Mouse (Mus musculus): ENCODE data around the gene Eva1c. TPM values are rescaled to one million over a fixed set of nuclear protein-coding genes. Genes with fewer than 3 reads are reported as not detected.
A peak's percentile ranks its signal among the peaks of the same experiment; 100 is the strongest.

The Eva1c gene
- total RNA-seq, 2 experiments from 2014 or later: not detected

DNA sequence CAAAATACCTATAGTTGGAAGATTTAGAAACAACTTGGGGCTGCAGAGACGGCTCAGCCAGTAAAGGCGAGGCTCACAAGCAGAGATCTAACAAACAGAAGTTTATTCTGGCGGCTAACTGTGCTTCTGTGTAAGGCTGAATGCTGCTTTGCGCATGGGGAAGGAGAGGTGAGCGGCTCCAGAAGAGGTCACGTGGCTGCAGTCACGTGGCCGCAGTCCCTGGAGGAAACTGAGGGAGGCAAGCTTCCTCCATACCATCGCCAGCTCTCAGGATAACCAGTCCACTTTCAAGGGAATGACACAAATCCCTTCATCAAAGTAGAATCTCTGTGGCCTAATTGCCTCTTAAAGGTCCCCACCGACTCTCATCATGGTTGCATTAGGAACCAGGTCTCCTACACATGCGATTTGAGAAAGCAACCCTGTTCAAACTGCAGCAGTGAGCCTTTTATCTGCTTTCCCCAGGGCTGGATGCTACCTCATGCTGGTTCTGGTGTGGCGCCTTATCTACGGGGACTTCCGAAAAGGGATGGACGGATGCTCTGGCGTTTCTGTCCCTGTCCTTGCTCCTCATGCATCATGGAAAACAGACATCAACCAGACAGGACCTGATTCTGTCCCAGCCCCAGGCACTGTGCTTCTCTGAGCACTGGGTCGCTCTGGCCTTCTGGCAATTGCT lies 84.5 kb downstream of the Eva1c start:
- no peak for ATAC-seq (ENCODE audit: poor library complexity, severe bottlenecking)

- ATAC-seq (ENCODE audit: poor library complexity, severe bottlenecking): no peak
Measured at GRCm38 (mm10) chr16:90911766-90912165, 85.2 kb downstream of the Eva1c start.

- ATAC-seq (ENCODE audit: poor library complexity, severe bottlenecking): no peak
Measured at GRCm38 (mm10) chr16:90916040-90916481, 89.5 kb downstream of the Eva1c start.

GRCm38 (mm10) chr16:90917156-90917555 lies 90.6 kb downstream of the Eva1c start:
- ATAC-seq (ENCODE audit: poor library complexity, severe bottlenecking): no peak

GRCm38 (mm10) chr16:90921471-90922159 lies 95.1 kb downstream of the Eva1c start:
- ATAC-seq (ENCODE audit: poor library complexity, severe bottlenecking): no peak

DNA sequence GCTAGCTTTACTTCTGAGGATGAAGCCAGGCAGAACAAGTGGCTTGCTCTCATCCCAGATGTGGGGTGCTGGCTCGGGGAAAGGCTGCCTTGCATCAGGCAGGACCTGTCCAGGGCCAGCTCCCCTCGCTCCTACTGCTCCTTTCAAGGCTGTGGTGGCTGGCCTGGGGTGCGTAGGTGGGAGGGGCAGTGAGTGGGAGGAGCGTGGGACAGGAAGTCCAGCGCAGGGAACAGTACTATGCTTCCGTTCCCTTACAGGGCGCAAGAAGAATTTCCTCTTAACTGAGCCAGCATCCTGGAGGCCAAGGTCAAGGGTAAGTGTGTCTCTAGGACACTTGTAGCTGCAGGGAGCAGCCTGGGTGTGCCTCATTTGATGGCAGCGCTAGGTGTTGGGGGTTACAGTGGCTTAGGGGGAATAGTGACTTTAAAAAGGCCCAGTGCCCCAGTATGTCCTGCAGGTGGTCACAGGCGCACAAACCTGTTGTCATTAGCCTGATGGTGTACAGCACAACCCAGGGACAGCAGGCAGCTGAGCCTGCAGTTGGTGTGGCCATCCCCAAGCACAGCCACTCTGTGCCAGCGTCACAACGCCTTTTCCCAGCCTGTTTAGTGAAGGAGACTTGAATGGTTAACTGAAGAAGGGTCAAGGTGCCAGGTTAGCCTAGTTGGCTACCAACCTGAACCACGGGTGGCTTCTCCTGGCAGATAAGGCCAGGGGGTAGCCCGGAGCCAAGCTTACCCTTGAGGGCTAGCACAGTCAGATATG lies 98.3 kb downstream of the Eva1c start:
- ATAC-seq (ENCODE audit: poor library complexity, severe bottlenecking): 0 out of 2 replicates have a peak, but pooled peaks have one; percentile 27

GRCm38 (mm10) chr16:90925461-90925860 lies 98.9 kb downstream of the Eva1c start:
- peak; percentile 52; the same call in 1 of the 2 replicates for ATAC-seq (ENCODE audit: poor library complexity, severe bottlenecking)

GRCm38 (mm10) chr16:90927446-90927845 lies 100.9 kb downstream of the Eva1c start:
- ATAC-seq (ENCODE audit: poor library complexity, severe bottlenecking): no peak

- no peak for ATAC-seq (ENCODE audit: poor library complexity, severe bottlenecking)
Measured at GRCm38 (mm10) chr16:90933534-90934176, 107.1 kb downstream of the Eva1c start.

DNA sequence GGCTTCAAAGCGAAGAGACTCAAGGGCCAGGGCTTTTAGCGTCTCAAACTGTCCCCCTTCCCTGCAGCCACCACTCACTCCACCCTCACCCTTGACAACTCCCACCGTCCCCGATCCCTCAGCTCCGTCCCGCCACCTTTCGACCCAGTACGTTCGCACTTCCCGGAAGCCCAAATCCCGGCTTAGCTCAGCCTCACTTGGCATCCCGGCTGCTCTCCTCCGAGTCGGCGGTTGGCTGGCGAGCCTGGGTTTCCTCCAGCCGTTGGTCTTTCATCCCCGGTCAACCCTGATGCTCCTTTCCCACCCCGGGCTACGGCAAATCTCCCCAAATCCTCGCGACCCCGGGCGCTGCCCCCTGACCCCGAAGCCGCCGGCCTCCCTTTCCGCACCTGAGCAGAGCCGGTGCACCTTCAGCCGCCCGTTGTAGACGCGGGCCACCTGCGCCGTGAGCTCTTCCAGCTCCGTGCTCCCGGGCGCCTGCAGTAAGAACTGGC lies 107.7 kb downstream of the Eva1c start:
- peak; percentile 19 for ATAC-seq (ENCODE audit: poor library complexity, severe bottlenecking)

- peak; percentile 97 for ATAC-seq (ENCODE audit: poor library complexity, severe bottlenecking)
Measured at GRCm38 (mm10) chr16:90934687-90935328, 108.3 kb downstream of the Eva1c start, which contains the start of gene Cfap298. Gene Cfap298 (minus strand): TSS chr16:90935114.

- no peak for ATAC-seq (ENCODE audit: poor library complexity, severe bottlenecking)
Measured at GRCm38 (mm10) chr16:90941246-90941645, 114.7 kb downstream of the Eva1c start.

GRCm38 (mm10) chr16:90946977-90947376 lies 120.5 kb downstream of the Eva1c start:
- no peak for ATAC-seq (ENCODE audit: poor library complexity, severe bottlenecking)

DNA sequence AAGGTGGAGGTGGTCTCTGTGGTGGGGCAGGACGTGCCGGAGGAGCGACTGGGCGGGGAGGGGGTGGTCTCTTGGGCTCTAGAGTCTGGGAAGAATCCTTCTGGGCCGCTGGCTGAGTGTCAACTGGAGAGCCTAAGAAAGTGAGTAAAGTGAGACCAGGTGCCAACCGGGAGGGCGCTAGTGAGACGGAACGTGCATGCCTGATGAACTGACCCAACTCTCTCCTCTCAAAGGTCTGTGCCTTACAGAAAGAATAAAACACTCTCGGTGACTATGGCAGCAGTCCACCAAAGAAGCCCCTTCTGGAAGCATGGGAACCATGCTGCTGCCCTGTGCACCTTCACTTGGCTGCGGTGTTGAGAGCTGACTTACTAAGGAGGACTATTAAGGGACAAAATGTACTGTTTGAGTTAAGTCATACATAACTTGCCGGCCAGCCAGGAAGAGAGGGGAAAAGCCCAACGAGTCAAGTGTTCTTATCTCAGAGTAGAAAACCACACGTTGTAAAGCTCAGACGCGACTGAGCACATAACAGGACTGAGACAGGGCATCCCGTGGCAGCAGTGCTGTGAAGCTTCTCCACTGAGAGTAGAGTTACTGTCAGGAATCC lies 123.9 kb downstream of the Eva1c start:
- no peak for ATAC-seq (ENCODE audit: poor library complexity, severe bottlenecking)

DNA sequence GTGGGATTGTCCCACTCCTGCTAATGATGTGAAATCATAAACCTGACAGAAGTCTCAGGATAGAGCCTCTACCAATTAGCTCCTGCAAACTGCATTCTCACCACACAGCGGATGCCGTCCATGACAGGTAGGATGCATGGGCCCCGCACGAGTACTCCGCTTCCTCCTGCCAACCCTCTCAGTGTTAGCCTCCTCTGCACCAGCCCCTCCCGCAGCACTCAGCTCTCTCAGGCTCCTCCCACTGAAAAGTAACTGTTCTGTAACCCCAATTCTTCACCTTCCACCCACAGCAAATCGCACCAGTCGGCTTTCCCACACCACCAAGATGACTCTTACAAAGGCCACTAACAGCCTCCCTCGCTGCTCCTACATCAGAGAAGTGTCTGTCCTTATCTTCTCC lies 126.6 kb downstream of the Eva1c start:
- ATAC-seq (ENCODE audit: poor library complexity, severe bottlenecking): no peak

DNA sequence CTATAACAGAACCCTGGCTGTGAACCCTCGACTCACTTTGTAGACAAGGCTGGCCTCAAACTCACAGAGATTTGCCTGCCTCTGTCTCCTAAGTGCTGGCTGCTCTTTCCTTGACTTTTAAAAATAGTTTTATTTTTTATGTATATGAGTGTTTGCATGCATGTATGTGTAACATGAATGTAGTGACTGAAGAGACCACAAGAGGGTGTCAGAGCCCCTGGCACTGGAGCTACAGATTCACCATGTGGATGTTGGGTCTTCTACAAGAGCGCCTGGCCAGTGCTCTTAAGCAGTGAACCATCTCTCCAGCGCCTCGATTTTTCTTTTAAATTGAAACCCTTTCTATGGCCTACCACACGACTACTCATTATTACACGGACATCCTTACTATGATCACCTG lies 127.3 kb downstream of the Eva1c start:
- ATAC-seq (ENCODE audit: poor library complexity, severe bottlenecking): no peak
